In the genomic region with DNA sequence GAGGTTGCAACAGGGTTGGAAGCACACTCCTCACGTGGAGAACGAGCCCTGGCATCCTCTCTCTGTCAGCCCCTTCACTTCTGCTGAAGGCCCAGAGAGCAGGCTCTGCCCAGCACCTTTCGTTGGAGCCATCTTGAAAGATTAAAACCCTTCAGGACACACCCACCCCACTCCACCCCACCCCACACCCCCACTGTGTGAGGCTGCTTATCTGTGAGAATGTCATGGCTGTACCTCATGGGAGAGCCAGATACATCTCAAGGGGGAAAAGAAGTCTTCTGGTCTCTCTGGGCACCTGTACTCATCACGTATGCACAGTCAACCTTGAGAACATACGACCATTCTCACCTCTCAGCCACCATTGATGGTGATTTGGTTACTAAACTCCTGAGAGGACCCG, we compare ENCODE assay signal across 27 mouse cellular contexts.
DNase-seq lines count a peak whose midpoint lies in the region; ATAC-seq and TF ChIP-seq lines count a peak whose summit lies in the region.
"Had no signal": no experiment of that assay in that cellular context is flagged by ENCODE, and none has a peak within 500 bp of the region (broad histone marks: within the 10 kb centered on the region; RNA-seq: fewer than 3 reads in every experiment).

No protein-coding gene starts in this region.

- H3K27ac ChIP-seq in liver, postnatal 0 days (ENCODE audit: low read depth) = no peak overlapping the region
- no peak overlapping the region for H3K27ac ChIP-seq in liver, embryonic 12.5 days
- H3K27ac ChIP-seq in liver, embryonic 16.5 days (ENCODE audit: low read length) = no peak overlapping the region
- H3K27ac ChIP-seq: embryonic facial prominence, embryonic 10.5 days; embryonic facial prominence, embryonic 13.5 days; heart, embryonic 15.5 days; hindbrain, embryonic 10.5 days; hindbrain, embryonic 13.5 days had no signal

- H3K4me1 ChIP-seq in liver, postnatal 0 days (ENCODE audit: insufficient read depth) = no peaks in the 10 kb centered on the region
- 0 out of 2 replicates have a peak, but pooled peaks cover 3% of the 10 kb centered on the region for H3K4me1 ChIP-seq in liver, embryonic 12.5 days
- H3K4me1 ChIP-seq in liver, embryonic 16.5 days (ENCODE audit: control insufficient read depth, low read depth, low read length) = no peaks in the 10 kb centered on the region
- H3K4me1 ChIP-seq: embryonic facial prominence, embryonic 13.5 days; heart, embryonic 15.5 days; hindbrain, embryonic 13.5 days had no signal

- no peak for TF ChIP-seq EP300 in liver, postnatal 0 days (IDR thresholded peaks at IDR 0.05; ENCODE audit: low read depth)

- intact Hi-C loops in left cerebral cortex, postnatal 4 days (cut with DNase I) = no loop called here

- no peak overlapping the region for H3K4me3 ChIP-seq in liver, postnatal 0 days (ENCODE audit: low read depth, low read length)
- no peak overlapping the region for H3K4me3 ChIP-seq in liver, embryonic 12.5 days
- H3K4me3 ChIP-seq in liver, embryonic 16.5 days (ENCODE audit: low read depth, low read length) = no peak overlapping the region
- H3K4me3 ChIP-seq: embryonic facial prominence, embryonic 10.5 days; embryonic facial prominence, embryonic 13.5 days; heart, embryonic 12.5 days; heart, embryonic 15.5 days; hindbrain, embryonic 10.5 days; hindbrain, embryonic 13.5 days had no signal

- DNase-seq in liver = peak; percentile 11
- DNase-seq in liver, postnatal 0 days = no peak
- DNase-seq in left cerebral cortex, postnatal 4 days = no peak
- DNase-seq: adrenal gland, postnatal 10 days; adrenal gland, postnatal 36 days; cerebellum, adult 11-12 months; cerebellum, adult 8-10 months; cerebellum, postnatal 10 days; cerebellum, postnatal 36 days; embryo, embryonic 11 days; forebrain, postnatal 0 days; gastrocnemius, postnatal 25 days; heart, adult 18-20 months; heart, postnatal 10 days; heart, postnatal 36 days had no signal

- no peak overlapping the region for H3K4me2 ChIP-seq in liver, postnatal 0 days (ENCODE audit: low read depth, low read length)
- H3K4me2 ChIP-seq in liver, embryonic 12.5 days = no peak overlapping the region
- no peak overlapping the region for H3K4me2 ChIP-seq in liver, embryonic 16.5 days (ENCODE audit: low read depth, low read length)
- H3K4me2 ChIP-seq: embryonic facial prominence, embryonic 13.5 days; heart, embryonic 12.5 days; heart, embryonic 15.5 days; hindbrain, embryonic 13.5 days had no signal

- no peaks in the 10 kb centered on the region for H3K36me3 ChIP-seq in liver, postnatal 0 days (replicated peaks; ENCODE audit: insufficient read depth, low read length)
- no peaks in the 10 kb centered on the region for H3K36me3 ChIP-seq in liver, embryonic 12.5 days
- H3K36me3 ChIP-seq in liver, embryonic 16.5 days (ENCODE audit: control insufficient read depth, insufficient read depth) = no peaks in the 10 kb centered on the region
- H3K36me3 ChIP-seq: heart, embryonic 12.5 days; heart, embryonic 15.5 days; hindbrain, embryonic 13.5 days had no signal

- no peaks in the 10 kb centered on the region for H3K9me3 ChIP-seq in liver, postnatal 0 days (ENCODE audit: low read length)
- no peaks in the 10 kb centered on the region; the same call in 1 of the 2 replicates for H3K9me3 ChIP-seq in liver, embryonic 12.5 days (replicated peaks)
- H3K9me3 ChIP-seq in liver, embryonic 16.5 days (replicated peaks; ENCODE audit: control insufficient read depth, low read length) = no peaks in the 10 kb centered on the region; the same call in 1 of the 2 replicates
- H3K9me3 ChIP-seq: embryonic facial prominence, embryonic 10.5 days; embryonic facial prominence, embryonic 13.5 days; heart, embryonic 15.5 days; hindbrain, embryonic 10.5 days; hindbrain, embryonic 13.5 days had no signal

- H3K27me3 ChIP-seq in liver, postnatal 0 days (ENCODE audit: insufficient read depth, low read length) = no peaks in the 10 kb centered on the region
- no peaks in the 10 kb centered on the region for H3K27me3 ChIP-seq in liver, embryonic 12.5 days (replicated peaks)
- H3K27me3 ChIP-seq in liver, embryonic 16.5 days (ENCODE audit: control insufficient read depth, insufficient read depth, low read depth, low read length) = no peaks in the 10 kb centered on the region
- H3K27me3 ChIP-seq: embryonic facial prominence, embryonic 13.5 days; heart, embryonic 12.5 days; heart, embryonic 15.5 days; hindbrain, embryonic 13.5 days; Patski had no signal

- TF ChIP-seq CTCF in liver, postnatal 0 days (IDR thresholded peaks at IDR 0.05; ENCODE audit: low read depth) = no peak

- ATAC-seq in liver, postnatal 0 days = no peak
- peak; percentile 70 for ATAC-seq in liver, embryonic 12.5 days
- peak; percentile 30; the same call in 1 of the 2 replicates for ATAC-seq in liver, embryonic 16.5 days (ENCODE audit: low read depth)
- no peak for ATAC-seq in frontal cortex, adult (ENCODE audit: low TSS enrichment)
- ATAC-seq: forebrain, embryonic 14.5 days; forebrain, postnatal 0 days; hindbrain, embryonic 16.5 days; Patski had no signal

- H3K9ac ChIP-seq in liver, postnatal 0 days (replicated peaks) = no peak overlapping the region
- H3K9ac ChIP-seq in liver, embryonic 12.5 days = no peak overlapping the region
- no peak overlapping the region for H3K9ac ChIP-seq in liver, embryonic 16.5 days (ENCODE audit: low read depth, low read length)
- H3K9ac ChIP-seq: embryonic facial prominence, embryonic 13.5 days; forebrain, postnatal 0 days; heart, embryonic 12.5 days; heart, embryonic 15.5 days; hindbrain, embryonic 13.5 days had no signal

- WGBS in liver, postnatal 0 days (ENCODE audit: insufficient replicate concordance) = 69% methylated on average over 6 of the region's 6 CpGs
- 54% methylated on average over 6 of the region's 6 CpGs for WGBS in liver, embryonic 12.5 days (ENCODE audit: insufficient replicate concordance)
- 51% methylated on average over 6 of the region's 6 CpGs for WGBS in liver, embryonic 16.5 days (ENCODE audit: insufficient replicate concordance)

Comparison
In these comparisons a context has a peak if more than half of its experiments do, and no peak if none do; other contexts are left out.
1. ATAC-seq: peak in liver, embryonic 12.5 days (single experiment) and liver, embryonic 16.5 days (single experiment); none in liver, postnatal 0 days (single experiment) and frontal cortex, adult (single experiment).